Mouse (Mus musculus) heart, embryonic 13.5 days (tissue): Measurements from ENCODE around the gene Slx4. TPM values are rescaled to one million over a fixed set of nuclear protein-coding genes. Genes with fewer than 3 reads are reported as not detected.

Experiments
- ATAC-seq: fragments of 200-750 bp; cut with Nextera tagmentation; 2 replicates; pipeline ENCODE4 v1.8.0; 2017; ENCODE audit warnings: moderate TSS enrichment; ENCODE audit not compliant: insufficient number of reproducible peaks, low FRiP score, low TSS enrichment; ENCODE audit errors: extremely low read depth
- H3K27ac ChIP-seq: fragments of 300-500 bp; sonication (generic); replicated peaks from 2 replicates; pipeline ENCODE4 v1.5.1; 2015; ENCODE audit warnings: moderate library complexity, mild to moderate bottlenecking, inconsistent platforms
- H3K27me3 ChIP-seq: fragments of 300-500 bp; sonication (generic); replicated peaks from 2 replicates; pipeline ENCODE4 v1.6.1; 2015; ENCODE audit warnings: mild to moderate bottlenecking, inconsistent platforms
- H3K36me3 ChIP-seq: fragments of 300-500 bp; sonication (generic); 2 replicates; pipeline ENCODE4 v1.6.1; 2015; ENCODE audit warnings: mild to moderate bottlenecking, inconsistent platforms
- H3K4me1 ChIP-seq: fragments of 300-500 bp; sonication (generic); 2 replicates; pipeline ENCODE4 v1.6.1; 2015; ENCODE audit warnings: inconsistent platforms
- H3K4me2 ChIP-seq: fragments of 300-500 bp; sonication (generic); 2 replicates; pipeline ENCODE4 v1.6.1; 2015; ENCODE audit warnings: inconsistent platforms, mild to moderate bottlenecking, moderate library complexity
- H3K4me3 ChIP-seq: fragments of 300-500 bp; sonication (generic); 2 replicates; pipeline ENCODE4 v1.5.1; 2015; ENCODE audit warnings: moderate library complexity, mild to moderate bottlenecking, inconsistent platforms
- H3K9ac ChIP-seq: fragments of 300-500 bp; sonication (generic); 2 replicates; pipeline ENCODE4 v1.6.1; 2015; ENCODE audit warnings: inconsistent platforms, mild to moderate bottlenecking, moderate library complexity
- H3K9me3 ChIP-seq: fragments of 300-500 bp; sonication (generic); 2 replicates; pipeline ENCODE4 v1.6.1; 2016; ENCODE audit warnings: inconsistent platforms
- WGBS: fragments of 180-500 bp; shearing (Covaris S2); methylation state at CpG from one replicate; pipeline ENCODE4 v1.1.7; 2015; ENCODE audit warnings: mixed read lengths; 5-methylcytosine and 5-hydroxymethylcytosine counted together
- polyA plus RNA-seq: library from polyadenylated mRNA; unstranded; fragments of >200 nt; fragmentation: Nextera tagmentation; extraction: Ambion mirVana; gene quantifications from 2 replicates; pipeline ENCODE4 v1.2.1, GENCODE M21; 2015

Gene Slx4
- polyA plus RNA-seq, 1 experiment from 2014 or later, result 10.0 TPM

- no peak for ATAC-seq
- Histone ChIP-seq H3K9me3 (no peaks in the 10 kb centered on the region), H3K27ac (no peak overlapping the region), H3K4me1 (no peaks in the 10 kb centered on the region), H3K4me2 (no peak overlapping the region), H3K36me3 (peaks cover 89% of the 10 kb centered on the region), H3K27me3 (no peaks in the 10 kb centered on the region), H3K4me3 (no peak overlapping the region), H3K9ac (no peak overlapping the region)
- 75% methylated on average over 4 of the region's 4 CpGs for WGBS
Observed at GRCm38 (mm10) chr16:3934701-3935100, 68.9 kb downstream of the Slx4 start.

GRCm38 (mm10) chr16:3934091-3934490, 69.5 kb downstream of the Slx4 start:
- WGBS, result 84% methylated on average over 1 of the region's 1 CpGs
- Histone ChIP-seq H3K4me3 (no peak overlapping the region), H3K36me3 (peaks cover 91% of the 10 kb centered on the region), H3K9ac (no peak overlapping the region), H3K4me2 (no peak overlapping the region), H3K27me3 (no peaks in the 10 kb centered on the region), H3K9me3 (no peaks in the 10 kb centered on the region), H3K27ac (no peak overlapping the region), H3K4me1 (no peaks in the 10 kb centered on the region)
- ATAC-seq, result no peak

- Histone ChIP-seq H3K9ac (no peak overlapping the region), H3K4me1 (no peaks in the 10 kb centered on the region), H3K36me3 (peaks cover 89% of the 10 kb centered on the region), H3K4me3 (no peak overlapping the region), H3K9me3 (no peaks in the 10 kb centered on the region), H3K27ac (no peak overlapping the region), H3K4me2 (no peak overlapping the region), H3K27me3 (no peaks in the 10 kb centered on the region)
- ATAC-seq, result no peak
- WGBS, result 87% methylated on average over 6 of the region's 6 CpGs
Observed at GRCm38 (mm10) chr16:3933536-3933935, 70.0 kb downstream of the Slx4 start.

DNA sequence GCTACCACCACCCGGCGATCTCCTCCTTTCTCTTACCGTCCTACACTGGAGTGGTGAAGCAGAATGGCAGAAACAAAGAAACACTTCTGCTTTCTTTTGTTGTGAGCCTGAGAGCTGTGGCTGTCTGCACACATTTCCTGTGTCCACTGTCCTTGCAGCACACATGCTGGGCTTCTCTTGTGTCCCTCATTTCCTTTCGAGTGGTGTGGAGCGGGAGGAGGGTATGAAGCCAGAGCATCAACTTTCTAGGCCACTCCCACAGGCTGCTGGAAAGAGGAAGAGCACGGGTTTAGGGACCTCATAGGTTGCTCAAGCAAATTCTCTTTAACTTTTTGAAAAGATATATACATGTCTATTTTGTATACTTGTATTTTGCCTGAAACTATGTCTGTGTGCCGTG, 74.4 kb downstream of the Slx4 start:
- Histone ChIP-seq H3K4me1 (no peaks in the 10 kb centered on the region), H3K9me3 (no peaks in the 10 kb centered on the region), H3K27me3 (no peaks in the 10 kb centered on the region), H3K9ac (no peak overlapping the region), H3K27ac (no peak overlapping the region), H3K36me3 (peaks cover 81% of the 10 kb centered on the region), H3K4me3 (no peak overlapping the region), H3K4me2 (no peak overlapping the region)
- no peak for ATAC-seq
- WGBS, result 68% methylated on average over 7 of the region's 7 CpGs

Other genes starting within 250 kb of the Slx4 start
- not detected in 2 replicates for gene Olfr15, start 172.9 kb downstream of the Slx4 start, polyA plus RNA-seq
- 0.92 and 0.94 TPM in 2 replicates for gene Zfp174, start 156.5 kb downstream of the Slx4 start, polyA plus RNA-seq
- gene Naa60, start 131.4 kb downstream of the Slx4 start, polyA plus RNA-seq, result 34.0 and 35.2 TPM in 2 replicates
- gene Zfp597, start 119.2 kb downstream of the Slx4 start, polyA plus RNA-seq, result 4.2 and 4.9 TPM in 2 replicates
- 1.5 and 1.8 TPM in 2 replicates for gene Gm20695, start 119.1 kb downstream of the Slx4 start, polyA plus RNA-seq
- 7.4 and 8.8 TPM in 2 replicates for gene 1700037C18Rik, start 95.1 kb downstream of the Slx4 start, polyA plus RNA-seq
- 11.4 and 14.5 TPM in 2 replicates for gene Cluap1, start 95.0 kb downstream of the Slx4 start, polyA plus RNA-seq
- gene Nlrc3, start 27.1 kb downstream of the Slx4 start, polyA plus RNA-seq, result 1.5 and 1.7 TPM in 2 replicates
- gene Dnase1, start 33.2 kb upstream of the Slx4 start, polyA plus RNA-seq, result 3.5 and 4.1 TPM in 2 replicates
- 93.9 and 103 TPM in 2 replicates for gene Trap1, start 74.1 kb upstream of the Slx4 start, polyA plus RNA-seq
- gene Crebbp, start 210.2 kb upstream of the Slx4 start, polyA plus RNA-seq, result 20.9 and 21.1 TPM in 2 replicates